Mouse (Mus musculus): Measurements from ENCODE around the gene Kif14. TPM values are rescaled to one million over a fixed set of nuclear protein-coding genes. Genes with fewer than 3 reads are reported as not detected.

The Kif14 gene
- total RNA-seq, 4 experiments from 2014 or later = 0.05 TPM; not detected in 3

Other genes starting within 250 kb of the Kif14 start
- gene Inava, start 232.1 kb upstream of the Kif14 start, total RNA-seq (2022) = not detected
- not detected for gene Gpr25, start 205.5 kb upstream of the Kif14 start, total RNA-seq (2022)
- gene Camsap2, start 120.2 kb upstream of the Kif14 start, total RNA-seq (2022) = 1 to 10 TPM; 7.3 to 9.5 (median 8.6) TPM
- gene Ddx59, start 51.1 kb upstream of the Kif14 start, total RNA-seq (2022) = 10 to 100 TPM; 18.6 to 20.1 (median 19.5) TPM
- gene Zfp281, start 158.6 kb downstream of the Kif14 start, total RNA-seq (2022) = 10 to 100 TPM in 1 of 4 experiments, 1 to 10 TPM in 3; 7.5 to 12.3 (median 9.4) TPM

Data from gastrocnemius, adult 8-10 months (tissue).